Mouse (Mus musculus): ENCODE data around the gene Rtkn.
A peak's percentile ranks its signal among the peaks of the same experiment; 100 is the strongest.
"Not testable (repeated sequence)": the region's sequence is repeated elsewhere in the genome, so short reads cannot be mapped to it uniquely, and the experiment has no call there.

Gene Rtkn

DNA sequence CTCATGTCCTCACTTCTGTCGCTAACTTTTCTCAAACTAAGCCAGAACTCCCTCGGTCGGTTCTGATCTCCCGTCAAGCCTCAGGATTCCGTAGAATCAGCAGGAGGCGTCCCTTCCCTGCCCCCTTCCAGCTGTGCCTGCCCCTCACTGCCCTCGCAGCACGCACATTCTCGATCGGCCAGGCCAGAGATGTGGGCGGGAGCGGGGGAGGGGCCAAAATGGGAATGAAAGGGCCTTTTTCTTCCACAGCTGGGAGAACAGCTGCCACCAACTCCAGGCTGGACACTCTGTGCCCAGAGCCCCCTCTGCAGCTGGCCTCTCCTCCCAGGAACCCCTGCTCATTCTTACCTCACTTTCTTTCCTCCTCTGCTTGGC lies 2.3 kb downstream of the Rtkn start:
- ATAC-seq (ENCODE audit: low TSS enrichment): peak; percentile 35; the same call in 1 of the 2 replicates

DNA sequence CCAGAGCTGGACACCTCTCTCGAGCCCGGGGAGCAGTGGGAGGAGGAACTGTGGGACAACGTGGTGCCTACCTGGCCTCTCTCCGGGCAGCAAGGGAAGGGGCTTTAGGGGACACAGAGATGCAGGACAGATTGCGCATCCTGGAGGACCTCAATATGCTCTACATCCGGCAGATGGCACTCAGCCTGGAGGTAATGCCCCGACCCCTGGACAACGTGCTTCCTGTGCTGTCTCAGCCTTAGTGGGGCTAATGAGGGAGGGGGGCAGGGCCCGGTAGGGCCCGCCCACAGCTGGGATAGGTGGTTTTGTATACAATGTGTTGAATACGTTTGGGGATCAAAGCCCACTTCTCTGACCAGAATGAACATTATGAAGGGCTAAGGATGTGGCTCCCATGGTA lies 2.8 kb downstream of the Rtkn start:
- ATAC-seq (ENCODE audit: low TSS enrichment): no peak

DNA sequence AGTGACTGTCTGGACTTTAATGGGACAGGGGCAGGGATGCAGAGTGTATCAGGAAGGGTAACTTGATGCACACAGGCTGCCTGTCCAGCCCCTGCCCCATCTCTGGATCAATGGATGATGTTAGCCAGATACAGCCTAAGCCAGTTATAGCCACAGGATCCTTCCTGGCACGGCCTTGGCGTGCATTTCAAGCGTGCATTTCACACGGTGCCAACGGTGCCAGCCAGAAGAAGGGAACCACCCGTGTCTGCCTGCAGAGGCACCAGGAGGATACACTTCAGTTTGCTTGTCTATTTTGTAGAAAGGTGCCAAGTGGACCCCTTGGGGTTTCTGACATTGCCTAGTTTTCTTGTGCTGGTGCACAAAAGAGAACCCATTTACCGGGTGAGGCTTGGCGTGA lies 4.8 kb downstream of the Rtkn start:
- no peak for ATAC-seq (ENCODE audit: low TSS enrichment)

DNA sequence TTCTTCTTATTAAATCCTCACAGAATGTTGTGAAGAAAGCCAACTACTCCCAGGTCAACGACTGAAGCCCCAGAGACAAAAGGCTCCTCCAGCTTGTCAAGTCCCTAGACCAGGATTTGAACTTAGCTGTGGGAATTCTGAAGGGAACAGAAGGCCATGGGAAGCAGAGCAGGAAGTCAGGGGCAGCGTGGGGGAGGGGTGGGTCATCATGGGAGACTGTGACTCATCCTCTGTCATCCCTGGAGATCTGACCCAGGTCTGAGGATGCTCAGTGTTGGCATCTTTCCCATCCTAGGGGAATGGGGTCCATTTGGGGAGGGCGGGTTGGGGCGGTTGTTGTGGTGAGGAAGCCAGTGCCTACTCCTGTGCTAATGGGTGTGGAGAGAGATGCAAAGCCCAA lies 6.4 kb downstream of the Rtkn start:
- ATAC-seq (ENCODE audit: low TSS enrichment): no peak

DNA sequence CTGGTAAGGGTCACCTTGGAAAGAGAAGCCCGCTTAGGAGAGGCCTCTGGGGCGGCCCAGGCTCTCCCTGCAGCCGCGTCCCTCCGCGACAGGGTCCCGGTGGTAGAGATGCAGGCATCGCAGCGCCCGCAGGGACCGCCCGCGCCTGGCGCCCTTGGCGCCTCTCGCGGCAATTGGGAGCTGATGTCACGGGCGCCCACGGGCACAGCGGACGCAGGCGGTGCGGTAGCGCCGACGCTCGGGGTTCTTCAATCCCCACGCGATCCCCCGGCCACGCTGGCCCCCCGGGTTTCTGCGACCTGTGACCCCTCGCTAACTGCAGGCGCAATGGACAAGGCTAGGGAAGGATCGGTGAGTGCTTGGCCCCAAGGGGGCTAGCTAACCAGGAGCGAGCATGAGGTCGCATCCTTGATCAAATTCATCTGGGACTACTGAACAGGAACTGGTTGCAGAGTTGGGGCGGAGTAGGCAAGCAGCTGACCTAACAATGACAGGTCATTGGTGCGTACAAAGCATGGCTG lies 7.0 kb downstream of the Rtkn start:
- peak; percentile 55 for ATAC-seq (ENCODE audit: low TSS enrichment)

DNA sequence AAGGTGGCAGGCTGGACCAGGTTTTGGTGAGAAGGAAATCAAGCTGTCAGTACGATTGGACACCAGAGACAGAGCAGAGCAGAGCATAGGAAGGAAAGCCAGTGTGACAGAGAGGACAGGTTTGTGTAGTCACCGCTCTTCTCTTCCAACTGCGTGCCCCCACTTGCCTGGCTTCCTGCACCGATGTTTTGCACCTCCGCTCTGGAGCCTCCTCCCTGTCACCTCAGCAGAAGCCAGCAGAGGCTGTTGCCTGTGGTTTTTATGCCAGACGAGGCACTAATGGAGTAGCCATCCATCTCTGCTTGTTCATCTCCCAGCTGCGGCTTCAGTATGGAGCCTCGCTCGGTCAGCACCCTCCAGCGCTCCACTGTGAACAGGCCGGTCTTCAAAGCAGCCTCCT lies 7.6 kb downstream of the Rtkn start:
- ATAC-seq (ENCODE audit: low TSS enrichment): peak; percentile 53

DNA sequence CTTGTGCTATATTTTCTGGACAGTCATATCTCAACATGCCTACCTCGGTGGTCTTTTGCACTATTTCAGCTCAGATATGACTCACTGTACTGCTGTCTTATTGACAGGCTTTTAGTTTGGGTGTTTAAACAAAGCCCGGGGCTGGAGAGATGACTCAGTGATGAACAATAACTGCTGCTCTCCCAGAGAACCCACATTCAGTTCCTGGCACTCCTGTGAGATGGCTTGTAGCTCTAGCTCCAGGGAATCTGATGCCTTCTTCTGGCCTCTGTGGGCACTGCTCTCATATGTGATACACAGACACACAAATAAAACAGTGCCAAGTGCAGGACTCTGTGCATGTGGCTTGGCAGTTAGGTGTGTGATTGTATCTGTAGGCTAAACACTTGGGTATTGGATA lies 9.9 kb downstream of the Rtkn start:
- peak; percentile 18; the same call in 1 of the 2 replicates for ATAC-seq (ENCODE audit: low TSS enrichment)

DNA sequence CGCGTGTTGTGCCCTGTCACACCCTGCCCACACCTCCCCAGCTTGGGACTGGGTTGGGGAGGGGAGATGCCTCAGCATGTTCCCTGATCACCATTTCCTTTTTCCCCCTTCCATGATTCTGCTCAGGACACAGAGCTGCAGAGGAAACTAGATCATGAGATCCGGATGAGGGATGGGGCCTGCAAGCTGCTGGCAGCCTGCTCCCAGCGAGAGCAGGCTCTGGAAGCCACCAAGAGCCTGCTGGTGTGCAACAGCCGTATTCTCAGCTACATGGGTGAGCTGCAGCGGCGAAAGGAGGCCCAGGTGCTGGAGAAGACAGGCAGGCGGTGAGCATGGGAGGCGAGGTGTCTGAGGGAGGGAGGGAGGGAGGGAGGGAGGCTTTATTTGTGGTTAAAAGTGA lies 10.5 kb downstream of the Rtkn start:
- peak; percentile 20 for ATAC-seq (ENCODE audit: low TSS enrichment)

DNA sequence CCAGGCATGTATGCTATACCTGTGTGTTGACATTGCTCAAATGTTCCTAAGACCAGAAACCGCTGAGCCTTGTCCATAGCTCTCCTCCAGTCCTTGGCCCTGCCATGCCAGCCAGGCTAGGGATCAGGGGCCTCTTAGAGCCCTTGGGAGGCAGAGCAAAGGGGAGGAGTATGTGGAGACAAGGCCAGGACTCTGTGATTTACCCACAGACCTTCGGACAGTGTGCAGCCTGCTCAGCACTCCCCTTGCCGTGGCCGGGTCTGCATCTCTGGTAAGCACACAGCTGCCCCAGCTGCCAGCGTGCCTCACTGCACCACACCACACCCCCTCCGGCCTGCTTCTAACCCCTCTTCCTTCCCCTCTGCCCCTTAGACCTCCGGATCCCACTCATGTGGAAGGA lies 12.0 kb downstream of the Rtkn start:
- ATAC-seq (ENCODE audit: low TSS enrichment): no peak

DNA sequence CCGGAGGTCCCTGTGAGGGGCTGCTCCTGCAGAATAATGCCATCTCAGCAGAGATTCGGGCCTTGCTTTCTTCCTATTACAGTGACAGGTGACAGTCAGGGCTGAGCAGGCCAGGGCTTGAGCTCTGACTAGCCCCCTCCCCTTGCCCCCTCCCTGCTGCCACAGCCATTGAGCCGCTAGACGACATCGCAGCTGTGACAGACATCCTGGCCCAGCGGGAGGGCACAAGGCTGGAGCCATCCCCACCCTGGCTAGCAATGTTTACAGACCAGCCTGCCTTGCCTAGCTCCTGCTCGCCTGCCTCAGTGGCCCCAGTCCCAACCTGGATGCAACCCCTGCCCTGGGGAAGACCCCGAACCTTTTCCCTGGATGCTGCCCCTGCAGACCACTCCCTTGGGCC lies 16.5 kb downstream of the Rtkn start:
- no peak for ATAC-seq (ENCODE audit: low TSS enrichment)

DNA sequence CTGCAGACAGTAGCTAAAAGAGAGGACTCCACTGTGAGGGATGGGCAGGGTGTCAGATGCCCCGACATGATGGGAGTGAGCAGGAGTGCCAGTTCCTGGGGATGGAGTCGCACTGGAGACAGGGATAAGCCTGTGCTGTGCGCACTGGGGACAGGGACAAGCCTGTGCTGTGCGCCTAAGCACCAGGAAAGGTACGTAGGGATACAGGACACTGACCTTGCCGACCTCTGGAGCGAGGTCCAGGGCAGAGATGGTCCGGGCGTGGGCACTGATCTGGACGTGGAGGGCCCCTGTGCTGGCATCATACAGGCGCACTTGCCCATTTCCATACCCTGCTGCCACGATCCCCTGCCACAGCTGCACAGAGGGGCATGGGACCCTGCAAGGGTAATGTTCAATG lies 17.8 kb downstream of the Rtkn start:
- no peak for ATAC-seq (ENCODE audit: low TSS enrichment)

DNA sequence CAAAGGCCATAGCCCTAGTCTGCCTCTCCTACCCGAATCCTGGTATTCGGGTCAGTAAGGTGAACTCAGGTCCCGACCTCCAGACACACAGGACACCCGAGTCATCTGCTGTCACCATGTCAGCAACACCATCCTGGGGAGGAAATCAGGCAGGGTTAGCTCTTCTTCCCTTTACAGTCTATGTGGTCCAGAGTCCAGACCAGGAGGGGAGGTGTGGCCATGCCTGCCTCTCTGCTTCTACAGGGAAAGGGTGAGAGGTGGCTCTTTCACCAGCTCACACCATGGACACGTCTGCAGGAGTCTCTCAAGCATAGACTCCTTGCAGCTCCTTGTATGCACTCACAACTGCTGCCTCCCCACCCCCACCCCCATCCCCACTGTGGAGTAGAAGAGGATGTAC lies 18.2 kb downstream of the Rtkn start:
- ATAC-seq (ENCODE audit: low TSS enrichment): no peak

DNA sequence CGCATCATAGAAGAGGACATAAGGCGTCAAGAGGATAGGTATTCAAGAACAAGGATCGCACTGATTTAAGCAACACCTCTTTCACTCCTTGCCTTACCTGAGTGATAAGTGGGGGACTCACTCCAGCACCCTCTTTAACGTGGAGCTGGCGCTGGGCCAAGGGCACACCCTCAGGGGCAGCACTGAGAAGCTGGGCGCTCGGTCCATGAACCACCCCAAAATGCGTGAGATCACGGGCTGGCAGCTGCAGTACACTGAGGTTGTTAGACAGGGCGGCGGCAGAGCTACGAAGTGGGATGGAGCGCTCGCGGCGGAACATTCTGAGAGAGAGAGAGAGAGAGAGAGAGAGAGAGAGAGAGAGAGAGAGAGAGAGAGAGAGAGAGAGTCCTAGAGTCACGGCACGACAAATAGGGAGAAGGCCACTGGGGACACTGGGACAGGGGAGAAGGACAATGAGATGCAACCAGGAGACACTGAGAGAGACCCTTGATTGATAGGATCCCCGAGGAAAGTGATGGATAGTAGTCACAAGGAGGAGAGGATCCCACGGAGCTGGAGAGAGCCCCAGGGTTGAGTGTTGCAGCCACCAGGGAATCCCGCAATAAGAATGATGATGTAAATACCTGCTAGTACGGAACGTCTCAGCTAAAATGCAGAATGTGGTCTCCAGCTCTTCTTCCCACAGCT lies 20.4 kb downstream of the Rtkn start:
- peak; percentile 39 for ATAC-seq (ENCODE audit: low TSS enrichment)

DNA sequence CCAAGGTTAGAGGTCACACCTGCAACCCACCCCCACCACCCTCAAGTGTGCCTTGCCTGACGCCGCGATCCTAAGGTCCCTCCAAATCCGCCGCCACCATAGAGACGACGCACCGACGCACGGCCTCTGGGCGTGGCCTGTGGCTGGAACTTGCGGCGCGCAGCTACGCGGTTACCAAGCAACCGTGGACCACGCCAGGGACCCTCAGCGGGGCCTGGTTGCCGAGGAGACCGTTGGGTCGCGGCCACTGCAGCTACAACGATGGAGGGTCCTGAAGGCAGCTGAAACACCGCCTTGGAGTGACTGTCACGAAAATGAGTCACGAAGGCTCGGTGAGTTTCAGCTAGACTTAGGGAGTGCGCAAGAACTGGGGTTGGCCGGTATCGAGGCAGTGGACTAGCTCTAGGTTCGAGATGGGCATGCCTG lies 21.0 kb downstream of the Rtkn start, which contains the start of the genes Wdr54 and 1700003E16Rik:
TSS of gene Wdr54 (minus strand) at position 139 of the 426 bp plus-strand sequence.
TSS of gene 1700003E16Rik (plus strand) at position 146 of the 426 bp plus-strand sequence.
- peak; percentile 87 for ATAC-seq (ENCODE audit: low TSS enrichment)

DNA sequence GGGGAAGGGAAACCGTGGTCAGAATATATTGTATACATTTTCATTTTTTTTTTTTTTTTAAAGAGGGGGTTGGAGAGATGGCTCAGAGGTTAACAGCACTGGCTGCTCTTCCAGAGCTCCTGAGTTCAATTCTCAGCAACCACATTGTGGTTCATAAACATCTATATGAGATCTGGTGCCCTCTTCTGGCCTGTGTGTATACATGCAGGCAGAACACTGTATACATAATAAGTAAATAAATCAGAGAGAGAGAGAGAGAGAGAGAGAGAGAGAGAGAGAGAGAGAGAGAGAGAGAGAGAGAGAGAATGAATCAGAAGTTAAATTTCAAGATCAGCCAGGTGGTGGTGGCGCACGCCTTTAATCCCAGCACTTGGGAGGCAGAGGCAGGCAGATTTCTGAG lies 24.2 kb downstream of the Rtkn start:
- ATAC-seq (ENCODE audit: low TSS enrichment): not testable (repeated sequence)

DNA sequence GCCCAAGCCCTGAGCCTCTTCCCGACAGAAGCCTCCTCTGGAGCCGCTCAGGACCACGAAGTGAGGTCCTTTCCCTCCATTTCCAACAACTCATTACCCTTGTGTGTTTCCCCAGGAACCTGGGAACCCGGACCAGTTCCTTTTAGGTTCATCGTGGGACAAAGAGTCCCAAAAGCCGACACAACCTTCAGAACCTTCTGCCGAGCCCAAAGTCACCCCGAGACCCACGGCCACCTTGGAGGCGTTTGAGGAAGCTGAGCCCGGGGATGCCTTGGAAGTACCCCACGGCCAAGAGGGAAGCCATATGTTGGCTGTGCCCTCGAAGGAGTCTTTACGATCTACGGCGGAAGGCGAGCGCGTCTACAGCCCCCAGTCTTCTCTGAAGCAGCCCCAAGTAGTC lies 26.2 kb downstream of the Rtkn start:
- ATAC-seq (ENCODE audit: low TSS enrichment): no peak

DNA sequence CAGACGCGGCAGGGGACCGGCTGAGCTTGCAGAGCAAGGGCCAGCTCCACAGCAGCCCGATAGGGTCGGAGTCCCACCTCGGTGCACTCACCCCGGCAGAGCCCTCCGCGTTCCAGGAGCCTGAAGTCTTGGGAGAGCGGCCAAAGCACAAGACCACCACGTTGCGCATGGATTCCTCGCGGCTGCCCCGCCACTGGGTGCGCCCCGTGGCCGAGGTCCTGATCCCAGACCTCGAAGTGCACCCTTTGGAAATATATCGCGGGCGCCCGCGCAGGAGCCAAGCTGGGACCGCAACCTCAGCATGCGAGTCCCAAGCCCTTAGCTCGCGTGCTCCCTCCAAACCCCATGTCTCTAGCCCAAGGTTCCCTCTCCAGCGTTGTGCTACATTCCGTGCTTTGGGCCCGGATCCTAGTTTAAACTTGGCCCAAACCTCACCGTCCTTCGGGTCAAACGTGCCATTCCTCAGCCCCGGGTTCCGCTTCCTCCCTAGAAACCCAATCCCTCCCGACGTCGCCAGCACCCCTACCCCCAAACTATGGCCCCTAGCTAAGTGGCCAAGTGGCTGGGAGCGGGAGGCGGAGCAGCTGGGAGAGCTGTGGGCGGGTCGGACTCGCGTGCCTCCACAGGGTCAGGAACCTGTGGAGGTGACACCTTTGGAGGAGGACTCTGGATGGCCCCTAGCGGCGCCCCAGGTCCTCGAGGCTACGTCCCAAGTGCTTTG lies 26.8 kb downstream of the Rtkn start:
- ATAC-seq (ENCODE audit: low TSS enrichment): no peak

DNA sequence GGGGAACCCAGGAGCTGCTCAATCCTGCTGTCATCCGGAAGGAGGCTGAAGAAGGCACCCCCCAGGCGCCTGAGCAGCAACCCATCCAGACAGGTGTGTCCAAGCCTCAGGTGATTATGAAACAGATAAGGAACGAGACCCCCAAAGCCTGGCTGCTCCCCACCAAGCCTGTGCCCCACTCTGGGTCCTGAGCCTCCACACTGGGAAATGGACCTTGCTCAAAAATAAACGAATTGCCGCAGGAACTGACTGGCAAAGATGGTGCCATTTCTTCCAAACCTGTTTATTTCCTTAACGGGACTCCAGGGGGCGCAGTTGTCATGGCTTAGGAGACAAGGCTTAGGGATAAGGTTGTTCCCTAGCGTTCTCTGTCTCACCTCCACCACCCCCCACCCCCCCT lies 27.4 kb downstream of the Rtkn start:
- ATAC-seq (ENCODE audit: low TSS enrichment): no peak

DNA sequence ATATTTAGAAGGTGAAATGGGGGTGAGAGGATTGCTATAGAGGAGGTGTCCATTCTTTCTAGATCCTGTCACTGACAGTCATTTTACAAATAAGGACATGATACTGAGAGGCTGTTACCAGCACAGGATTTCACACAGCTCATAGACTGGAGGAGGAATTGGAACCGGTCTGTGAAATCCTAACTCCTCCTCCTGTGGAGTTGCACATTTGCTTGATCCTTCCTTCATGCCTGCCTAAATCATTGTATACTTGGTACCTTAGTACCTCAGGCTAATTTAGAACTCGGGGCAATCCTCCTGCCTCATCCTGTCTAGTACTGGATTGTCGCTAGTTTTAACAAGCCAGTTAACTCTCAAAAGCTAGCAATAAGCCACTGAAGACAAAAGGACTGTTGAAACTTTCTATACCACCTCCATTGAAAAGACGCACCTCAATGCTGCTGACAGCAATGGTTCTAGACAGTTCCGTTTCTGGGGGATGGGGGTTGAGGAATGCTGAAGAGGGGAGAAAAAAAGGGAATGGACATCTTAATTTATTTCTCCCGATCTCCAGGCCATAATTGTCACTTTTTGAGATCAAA lies 29.9 kb downstream of the Rtkn start:
- ATAC-seq (ENCODE audit: low TSS enrichment): peak; percentile 31

DNA sequence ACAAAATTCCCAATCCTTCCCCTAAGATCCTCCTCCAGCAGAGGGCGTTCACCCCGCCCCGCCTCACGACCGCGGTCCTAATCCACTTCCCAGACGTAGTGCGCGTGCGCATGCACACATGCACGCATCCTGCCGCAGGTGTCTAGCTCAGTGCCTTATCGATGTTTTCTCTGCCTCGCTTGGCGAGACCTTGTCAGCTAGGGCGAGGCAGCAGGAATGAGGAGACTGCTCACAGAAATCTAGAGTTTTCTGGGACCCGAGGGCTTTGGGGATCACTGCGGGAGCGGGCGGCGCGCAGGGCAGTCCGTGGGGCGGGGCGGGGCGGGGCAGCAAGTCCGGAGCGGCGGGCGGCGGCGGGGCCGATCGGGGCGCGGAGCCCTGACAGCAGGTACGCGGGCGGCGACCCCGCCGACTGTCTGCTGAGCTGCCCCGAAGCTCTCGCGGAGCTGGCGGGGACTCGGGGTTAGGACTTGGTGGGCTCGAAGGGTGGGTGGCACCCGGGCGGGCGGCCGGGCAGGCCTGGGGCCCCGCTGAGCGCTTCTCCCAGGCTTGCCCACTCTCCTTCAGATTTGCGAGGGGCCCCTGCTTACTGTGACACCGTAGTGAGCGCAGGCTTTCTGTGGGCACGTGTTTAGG lies 30.5 kb downstream of the Rtkn start, which contains the start of gene Dctn1:
TSS of gene Dctn1 (plus strand) at position 314 of the 636 bp plus-strand sequence.
- ATAC-seq (ENCODE audit: low TSS enrichment): peak; percentile 66

DNA sequence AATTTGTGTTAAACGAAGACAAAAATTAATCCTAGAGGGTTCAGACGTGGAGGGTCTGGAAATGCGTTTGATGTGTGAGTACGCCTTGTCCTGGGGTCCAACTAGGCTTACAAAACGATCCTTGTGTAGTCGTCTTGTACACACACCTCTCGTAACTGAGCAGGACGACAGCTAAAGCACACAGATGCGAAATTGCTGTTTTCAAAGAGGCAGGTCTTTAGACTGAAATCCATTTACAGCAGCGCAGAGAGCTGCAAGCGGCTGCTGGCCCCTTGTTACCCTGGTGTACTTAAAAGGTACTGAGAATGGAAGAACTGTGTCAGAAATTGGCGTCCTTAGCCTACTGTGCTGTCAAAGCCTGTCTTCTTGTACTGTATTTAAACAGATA lies 31.0 kb downstream of the Rtkn start:
- peak; percentile 14 for ATAC-seq (ENCODE audit: low TSS enrichment)

DNA sequence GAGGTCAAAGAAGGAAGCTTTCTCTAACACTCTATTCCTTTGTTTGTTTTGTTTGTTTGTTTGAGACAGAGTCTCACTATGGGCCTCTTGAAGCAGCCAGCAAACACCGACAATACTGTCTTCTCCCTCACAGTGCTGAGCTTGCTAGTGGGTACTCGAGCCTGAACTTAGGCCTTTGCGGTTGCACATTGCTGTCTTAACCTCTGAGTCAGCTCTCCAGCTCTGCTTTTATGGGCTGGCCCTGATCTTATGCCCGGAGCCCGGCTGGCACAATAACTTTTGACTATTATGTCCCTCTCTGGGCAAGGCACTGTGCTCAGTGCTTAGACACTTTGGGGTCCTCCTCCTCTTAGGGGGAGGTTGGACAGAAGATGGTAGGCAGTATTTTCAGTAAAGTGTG lies 34.6 kb downstream of the Rtkn start:
- no peak for ATAC-seq (ENCODE audit: low TSS enrichment)

Data from frontal cortex, adult (tissue).